Mouse (Mus musculus): ENCODE measurements at regions not wholly inside any gene's neighbourhood (a gene's known extent, or its start where the extent isn't known, plus 50 kb on each side); places are given as distances from the start of the nearest gene placed in this dataset.

GRCm38 (mm10) chr2:124952212-124952611, 115.7 kb upstream of the Slc24a5 start:
- DNase-seq (ENCODE audit: low spot score), result no peak

GRCm38 (mm10) chr2:124953015-124953414, 114.9 kb upstream of the Slc24a5 start:
- DNase-seq (ENCODE audit: low spot score), result no peak

DNA sequence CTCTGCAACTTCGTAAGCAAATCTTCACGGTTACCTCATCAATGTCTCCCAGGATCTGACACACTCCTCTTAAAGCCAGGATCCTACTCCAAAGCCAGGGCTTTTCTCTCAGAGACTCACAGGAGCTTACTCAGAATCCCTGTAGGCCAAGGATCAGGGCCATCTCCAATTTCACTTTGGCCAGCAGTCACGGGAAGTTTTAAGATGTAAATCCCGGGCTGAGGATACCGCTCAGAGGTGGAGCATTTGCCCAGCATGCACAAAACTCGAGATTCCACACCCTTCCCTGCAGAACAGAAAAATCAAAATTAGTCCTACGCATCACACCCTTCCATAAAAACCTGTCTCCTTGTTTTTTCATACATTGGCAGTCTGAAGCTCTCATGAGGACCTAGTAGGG, 112.1 kb upstream of the Slc24a5 start:
- no peak for DNase-seq (ENCODE audit: low spot score)

DNA sequence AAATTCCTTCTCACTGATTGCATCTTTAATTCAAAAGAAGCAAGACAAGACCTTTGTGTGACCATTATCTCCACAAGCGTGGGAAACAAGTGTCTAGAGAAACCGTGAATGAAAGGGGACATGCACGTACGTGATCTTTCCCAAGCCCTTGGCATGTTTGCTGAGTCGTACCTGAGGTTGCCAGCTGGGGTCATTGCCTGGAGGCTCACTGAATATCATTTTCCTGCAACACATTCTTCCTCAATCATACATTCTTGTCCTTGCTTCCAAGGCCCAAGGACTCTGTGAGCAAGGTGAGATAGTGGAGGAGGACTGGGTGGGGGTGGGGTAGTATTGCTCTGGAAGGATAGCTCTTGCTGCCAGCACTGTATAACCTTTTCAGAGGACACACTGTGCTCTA, 108.5 kb upstream of the Slc24a5 start:
- DNase-seq (ENCODE audit: low spot score), result no peak

- no peak for DNase-seq (ENCODE audit: low spot score)
These were observed 95.8 kb upstream of the Slc24a5 start for GRCm38 (mm10) chr2:124971826-124972749.

GRCm38 (mm10) chr2:124975106-124975505, 92.8 kb upstream of the Slc24a5 start:
- no peak for DNase-seq (ENCODE audit: low spot score)

- DNase-seq (ENCODE audit: low spot score), result no peak
These were observed 76.9 kb upstream of the Slc24a5 start for GRCm38 (mm10) chr2:124990976-124991375.

GRCm38 (mm10) chr2:125015007-125015406, 52.9 kb upstream of the Slc24a5 start:
- DNase-seq (ENCODE audit: low spot score), result no peak

- DNase-seq (ENCODE audit: low spot score), result no peak
These were observed 51.0 kb upstream of the Slc24a5 start for GRCm38 (mm10) chr2:125016946-125017345.
